Mouse (Mus musculus) kidney, adult 18-20 months (tissue): ENCODE results near the gene Usp54.
"Not testable (repeated sequence)": the region's sequence is repeated elsewhere in the genome, so short reads cannot be mapped to it uniquely, and the experiment has no call there.

Source experiments
- DNase-seq: peaks from one replicate; pipeline ENCODE4 v3.0.0; 2021

The Usp54 gene

DNA sequence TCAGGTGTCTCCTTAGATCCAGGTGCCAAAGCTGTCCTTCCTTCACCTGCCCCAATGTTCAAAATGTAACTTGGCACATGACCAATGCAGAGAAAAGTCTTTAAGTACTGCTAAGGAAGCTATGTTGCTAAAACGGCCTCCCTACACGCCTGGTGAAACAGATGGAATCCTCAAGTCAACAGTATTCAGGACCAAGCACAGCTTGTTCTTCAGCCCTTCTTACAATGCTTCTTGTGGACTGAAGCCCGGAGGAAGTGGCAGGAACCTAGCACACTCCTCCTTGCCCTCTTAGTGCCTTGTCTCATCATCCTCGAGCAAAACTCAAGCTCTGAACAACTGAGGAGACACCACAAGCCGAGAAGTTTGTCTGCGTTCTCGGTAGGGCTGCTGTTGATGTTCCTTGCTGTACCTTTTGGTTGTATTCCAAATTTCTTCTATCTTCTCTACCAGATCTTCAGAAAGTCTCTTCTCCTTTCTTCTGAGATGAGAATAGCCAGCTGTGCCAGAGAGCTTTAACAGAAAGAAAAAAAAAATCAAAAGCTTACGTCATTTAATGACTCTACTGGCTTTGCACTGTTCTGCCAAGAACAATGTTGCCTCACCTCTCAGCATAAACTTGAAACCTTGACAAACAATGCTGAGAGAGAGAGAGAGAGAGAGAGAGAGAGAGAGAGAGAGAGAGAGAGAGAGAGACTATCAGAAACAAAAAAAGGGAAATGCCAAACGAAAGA lies 33.3 kb downstream of the Usp54 start:
- DNase-seq, result peak; percentile 39

- no peak for DNase-seq
These were observed 39.6 kb downstream of the Usp54 start for GRCm38 (mm10) chr14:20601287-20601686.

DNA sequence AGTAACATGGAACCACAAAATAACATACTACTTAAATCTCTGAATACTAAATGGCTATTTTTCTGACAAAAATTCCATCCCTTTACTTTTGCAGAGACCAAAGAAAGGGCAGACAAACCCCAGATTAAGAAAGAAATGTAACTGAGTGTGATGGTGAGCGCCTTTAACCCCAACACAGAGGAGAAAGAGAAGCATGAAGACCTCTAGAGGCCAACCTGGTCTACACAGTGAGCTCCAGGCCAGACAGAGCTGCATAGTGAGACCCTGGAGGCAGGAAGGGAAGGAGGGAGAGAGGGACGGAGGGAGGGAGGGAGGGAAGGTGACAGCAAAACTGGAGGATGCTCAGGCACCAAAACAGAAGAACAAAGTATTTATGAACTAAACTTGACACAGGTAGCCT lies 40.7 kb downstream of the Usp54 start:
- no peak for DNase-seq

- DNase-seq, result no peak
These were observed 41.3 kb downstream of the Usp54 start for GRCm38 (mm10) chr14:20599542-20599941.

- DNase-seq, result no peak
These were observed 45.1 kb downstream of the Usp54 start for GRCm38 (mm10) chr14:20595781-20596180.

DNA sequence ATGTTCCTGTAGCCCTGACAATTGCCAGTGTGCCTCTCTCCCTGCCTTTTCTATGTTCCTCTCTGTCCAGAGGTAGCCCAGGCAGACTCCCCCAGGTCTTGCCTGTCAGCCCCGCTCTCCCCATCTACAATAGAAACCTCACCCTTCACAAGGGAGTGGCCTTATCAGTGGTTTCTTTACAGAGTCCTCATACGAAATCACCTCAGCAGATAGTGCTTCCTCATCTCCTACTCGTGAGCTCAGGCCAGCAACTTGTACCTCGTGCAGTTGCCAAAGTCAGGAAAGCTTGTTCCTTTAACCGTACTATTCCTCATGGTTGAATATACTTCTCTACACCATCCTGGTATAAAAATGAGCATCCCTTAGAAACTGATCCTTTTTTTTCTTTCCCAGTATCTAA lies 53.4 kb downstream of the Usp54 start:
- no peak for DNase-seq

DNA sequence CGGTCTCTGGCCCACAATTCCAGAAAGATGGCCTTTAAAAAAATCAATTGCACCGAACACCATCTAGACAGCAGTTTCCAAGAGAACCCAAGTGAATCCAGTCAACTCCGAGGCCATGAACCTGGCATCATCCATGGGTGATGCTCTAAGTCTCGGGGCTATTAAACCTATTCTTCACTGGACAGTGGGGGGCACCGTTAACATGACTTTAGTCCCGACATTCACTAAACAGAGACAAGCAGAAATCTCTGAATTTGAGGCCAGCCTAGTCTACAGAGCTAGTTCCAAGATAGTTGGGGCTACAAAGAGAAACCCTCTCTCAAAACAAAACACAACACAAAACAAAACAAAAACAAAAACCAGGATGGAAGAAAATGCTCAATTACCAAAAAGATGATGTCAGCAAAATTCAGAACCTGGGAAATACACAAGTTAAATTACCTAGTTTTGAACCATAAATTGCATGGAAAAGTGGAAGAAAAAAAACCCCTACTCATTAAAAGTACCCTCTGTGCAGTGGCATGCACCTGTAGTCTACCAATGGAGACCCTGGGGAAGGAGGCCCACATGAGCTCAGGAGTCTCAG lies 61.9 kb downstream of the Usp54 start:
- no peak for DNase-seq

DNA sequence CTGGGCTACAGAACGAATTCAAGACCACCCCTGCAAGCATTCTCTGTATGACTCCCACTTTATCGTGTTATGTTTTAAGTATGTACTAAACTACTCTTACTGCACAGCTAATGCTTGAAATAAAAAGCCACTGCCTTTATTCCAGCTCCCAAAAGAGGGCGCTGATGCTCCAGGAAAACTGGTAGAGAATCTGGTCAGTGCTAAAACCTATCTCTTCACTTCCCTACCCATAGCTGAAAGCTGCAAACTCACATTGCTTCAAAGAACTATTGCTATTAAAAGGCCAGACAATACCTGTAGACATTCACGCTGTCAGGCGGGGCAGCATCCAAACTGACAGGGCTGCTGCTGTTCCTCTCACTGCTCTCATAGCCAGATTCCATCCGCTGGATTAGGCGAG lies 64.7 kb downstream of the Usp54 start:
- peak; percentile 75 for DNase-seq

DNA sequence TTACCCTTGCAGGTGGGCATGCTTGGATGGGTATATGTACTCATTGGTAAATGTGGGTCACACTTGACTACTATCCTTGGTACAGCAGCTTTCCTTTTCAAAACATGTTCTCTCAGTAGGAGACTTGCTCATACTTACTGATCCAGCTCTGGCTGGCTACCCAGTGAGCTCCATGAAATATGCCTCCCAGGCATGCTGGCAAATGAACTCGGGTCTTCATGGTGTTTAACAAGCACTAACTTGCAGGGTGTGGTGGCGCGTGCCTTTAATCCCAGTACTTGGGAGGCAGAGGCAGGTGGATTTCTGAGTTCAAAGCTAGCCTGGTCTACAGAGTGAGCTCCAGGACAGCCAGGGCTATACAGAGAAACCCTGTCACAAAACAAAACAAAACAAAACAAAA lies 67.7 kb downstream of the Usp54 start:
- DNase-seq, result not testable (repeated sequence)

DNA sequence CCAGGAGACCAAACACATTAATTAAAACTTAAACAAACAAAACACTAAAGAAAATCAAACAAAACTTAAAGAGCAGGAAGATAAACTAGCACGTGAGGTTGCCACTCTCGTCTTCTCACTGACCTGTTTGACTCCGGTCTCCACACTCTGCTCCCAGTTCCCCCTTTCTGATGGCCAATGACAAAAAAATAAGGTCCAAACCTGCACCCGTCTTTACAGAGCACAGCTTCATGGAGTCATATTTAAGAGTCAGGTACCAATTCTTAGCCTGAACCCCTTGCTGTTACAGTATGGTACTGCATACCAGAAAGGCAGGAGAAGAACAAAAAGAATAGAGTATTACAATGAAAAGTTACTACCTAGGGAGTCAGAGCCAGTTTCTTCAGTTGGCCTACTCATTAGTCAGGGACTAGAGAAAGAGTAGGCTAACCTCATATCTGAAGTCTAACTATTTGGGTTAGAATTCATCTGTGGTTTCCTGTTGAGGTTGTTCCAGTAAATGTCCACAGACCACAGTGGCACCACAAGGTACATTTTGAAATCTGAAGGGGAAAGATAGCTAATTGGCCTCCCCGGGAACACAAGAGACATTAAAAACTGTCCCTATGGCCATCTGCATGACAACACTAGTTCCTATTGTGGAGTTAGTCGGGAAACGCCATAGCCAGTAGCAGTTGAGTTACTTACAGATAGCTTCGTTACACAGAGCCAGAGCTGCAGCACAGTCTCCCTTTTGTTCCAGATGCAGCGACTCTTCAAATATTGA lies 75.4 kb downstream of the Usp54 start:
- DNase-seq, result no peak

DNA sequence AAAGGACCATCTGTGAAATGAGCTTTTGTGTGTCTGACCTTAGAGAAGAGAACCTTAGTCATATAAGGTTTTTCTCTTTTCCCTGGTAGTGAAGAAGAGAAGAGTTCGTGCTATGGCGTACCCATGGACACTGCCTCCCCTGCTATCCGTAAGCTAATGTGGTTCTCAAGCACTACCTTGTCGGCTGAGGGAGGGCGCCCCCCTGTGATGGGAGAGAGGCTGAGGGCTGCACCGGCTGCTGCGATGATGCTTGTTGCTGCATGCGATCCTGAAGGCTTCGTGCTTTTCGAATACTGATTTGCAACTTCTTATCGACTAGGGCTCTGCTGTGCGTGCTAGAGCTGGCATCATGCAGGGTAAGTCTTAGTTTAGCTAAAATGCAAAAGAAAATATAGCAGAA lies 76.2 kb downstream of the Usp54 start:
- DNase-seq, result peak; percentile 17

DNA sequence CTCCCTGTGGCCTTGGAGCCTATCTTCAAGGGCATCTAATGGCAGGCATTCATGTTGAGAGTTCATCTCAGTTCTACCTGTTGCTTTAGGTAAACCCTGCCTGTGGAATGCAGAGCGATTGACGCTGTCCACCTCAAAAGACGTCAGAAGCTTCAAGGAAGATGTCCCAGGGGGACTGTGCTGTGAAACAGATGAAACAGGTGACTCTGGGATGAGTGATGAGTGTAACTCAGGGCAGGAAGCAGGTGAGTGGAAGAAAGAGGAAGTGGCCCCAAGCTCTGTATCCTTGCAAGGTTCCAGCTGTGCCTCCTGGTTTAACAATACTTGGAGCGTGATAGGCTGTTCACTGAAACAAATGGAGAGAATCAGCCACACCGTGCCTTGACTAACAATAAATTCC lies 79.0 kb downstream of the Usp54 start:
- DNase-seq, result no peak

DNA sequence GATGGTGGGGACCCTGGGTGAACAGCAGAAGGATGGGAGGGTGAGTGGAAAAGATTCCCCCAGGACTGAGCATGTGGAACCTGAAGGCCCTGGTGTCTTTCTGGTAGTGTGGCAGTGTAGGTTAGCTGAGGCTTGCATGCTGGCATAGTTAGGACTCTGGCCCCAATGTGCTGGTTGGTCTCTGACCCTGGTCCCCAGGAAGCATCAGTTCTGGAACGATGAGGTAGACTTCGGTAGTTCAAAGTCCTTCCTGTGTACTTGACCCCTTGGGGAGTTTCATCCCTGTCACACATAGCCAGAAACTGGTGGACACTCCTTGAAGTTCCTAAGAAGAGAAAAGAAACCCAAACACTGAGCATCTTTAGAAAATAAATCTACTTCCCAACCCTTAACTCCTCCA lies 90.7 kb downstream of the Usp54 start:
- no peak for DNase-seq

DNA sequence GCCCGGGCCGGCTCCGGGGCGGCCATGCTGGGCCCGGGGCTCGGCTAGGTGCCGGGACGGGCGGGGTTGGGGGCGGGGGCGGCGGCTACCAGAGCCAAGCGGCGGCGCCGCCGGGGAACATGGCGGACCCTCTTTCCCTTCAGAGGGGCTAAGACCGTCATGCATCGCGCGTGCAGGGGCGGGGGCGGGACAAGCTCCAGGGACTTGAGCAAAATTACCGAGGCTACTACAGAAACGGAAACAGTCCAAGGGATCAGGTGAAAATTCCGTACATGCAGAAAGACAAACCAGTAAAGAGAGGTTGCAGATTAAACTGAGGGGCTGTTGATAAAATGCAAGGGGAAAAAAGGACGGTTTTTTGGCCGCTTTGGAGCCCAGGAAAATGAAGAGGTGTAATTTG lies 94.4 kb downstream of the Usp54 start, which contains the start of gene Ppp3cb:
Gene Ppp3cb (minus strand): TSS at position 159 of the 400 bp plus-strand sequence.
- peak; percentile 85 for DNase-seq

GRCm38 (mm10) chr14:20545529-20546331 lies 95.1 kb downstream of the Usp54 start:
- peak; percentile 91 for DNase-seq

DNA sequence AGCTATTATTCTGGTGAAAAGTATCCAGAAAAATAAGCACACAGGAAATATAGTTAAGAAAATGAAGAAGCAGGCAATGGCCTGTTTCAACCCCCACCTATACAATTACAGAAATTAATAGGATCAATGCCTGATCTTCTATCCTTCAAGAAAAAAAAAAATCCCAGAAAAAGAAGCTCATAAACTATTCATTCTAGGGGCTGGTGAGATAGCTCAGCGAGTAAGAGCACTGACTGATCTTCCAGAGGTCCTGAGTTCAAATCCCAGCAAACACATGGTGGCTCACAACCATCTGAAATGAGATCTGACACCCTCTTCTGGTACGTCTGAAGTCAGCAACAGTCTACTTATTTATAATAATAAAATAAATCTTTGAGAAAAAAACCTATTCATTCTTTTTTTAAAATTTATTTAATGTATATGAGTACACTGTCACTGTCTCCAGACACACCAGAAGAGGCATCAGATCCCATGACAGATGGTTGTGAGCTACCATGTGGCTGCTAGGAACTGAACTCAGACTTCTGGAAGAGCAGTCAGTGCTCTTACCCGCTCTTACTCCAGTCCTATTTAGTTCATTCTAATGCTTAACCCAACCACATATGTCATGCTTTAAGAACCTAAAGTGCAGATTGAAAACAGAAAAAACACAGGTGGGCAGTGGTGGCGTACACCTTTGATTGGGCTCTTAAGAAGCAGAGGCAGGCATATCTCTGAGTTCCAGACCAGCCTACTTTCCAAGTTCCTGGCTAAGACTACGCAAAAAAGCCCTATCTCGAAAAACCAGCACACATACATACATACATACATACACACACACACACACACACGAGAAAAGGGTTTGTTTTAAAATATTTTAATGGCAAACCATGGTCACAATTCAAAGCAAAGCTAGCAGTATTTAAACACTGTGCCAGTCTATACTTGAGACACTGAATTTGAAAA lies 96.1 kb downstream of the Usp54 start:
- DNase-seq, result no peak

- DNase-seq, result no peak
These were observed 111.2 kb downstream of the Usp54 start for GRCm38 (mm10) chr14:20529643-20530042.

- no peak for DNase-seq
These were observed 120.7 kb downstream of the Usp54 start for GRCm38 (mm10) chr14:20520179-20520578.

GRCm38 (mm10) chr14:20508424-20508823 lies 132.4 kb downstream of the Usp54 start:
- DNase-seq, result no peak

GRCm38 (mm10) chr14:20502966-20503365 lies 137.9 kb downstream of the Usp54 start:
- DNase-seq, result no peak

GRCm38 (mm10) chr14:20499982-20500381 lies 140.9 kb downstream of the Usp54 start:
- no peak for DNase-seq
